Mouse (Mus musculus) liver, embryonic 11.5 days (tissue): Measurements from ENCODE around the gene Slc20a1. TPM values are rescaled to one million over a fixed set of nuclear protein-coding genes. Genes with fewer than 3 reads are reported as not detected.

Experiments
- ATAC-seq: fragments of 200-750 bp; cut with Nextera tagmentation; replicated peaks from 2 replicates; pipeline ENCODE4 v1.8.0; 2017; ENCODE audit warnings: moderate number of reproducible peaks, mild to moderate bottlenecking, moderate TSS enrichment, moderate library complexity; ENCODE audit not compliant: low FRiP score
- DNase-seq: peaks from one replicate; pipeline ENCODE4 v3.0.0-alpha.2; 2017; ENCODE audit warnings: low spot score
- H3K27ac ChIP-seq: fragments of 300-500 bp; sonication (generic); 2 replicates; pipeline ENCODE4 v1.5.1; 2014; ENCODE audit warnings: mild to moderate bottlenecking, low read depth, low read length, control low read depth
- H3K27me3 ChIP-seq: fragments of 300-500 bp; sonication (generic); replicated peaks from 2 replicates; pipeline ENCODE4 v1.6.1; 2014; ENCODE audit warnings: low read length, mixed read lengths; ENCODE audit not compliant: control insufficient read depth, insufficient read depth
- H3K36me3 ChIP-seq: fragments of 300-500 bp; sonication (generic); 2 replicates; pipeline ENCODE4 v1.6.1; 2014; ENCODE audit warnings: mild to moderate bottlenecking, low read length, moderate library complexity, mixed read lengths; ENCODE audit not compliant: control insufficient read depth, insufficient read depth
- H3K4me1 ChIP-seq: fragments of 300-500 bp; sonication (generic); replicated peaks from 2 replicates; pipeline ENCODE4 v1.6.1; 2014; ENCODE audit warnings: low read length, mixed read lengths; ENCODE audit not compliant: control insufficient read depth, insufficient read depth
- H3K4me2 ChIP-seq: fragments of 300-500 bp; sonication (generic); 2 replicates; pipeline ENCODE4 v1.6.1; 2014; ENCODE audit warnings: mild to moderate bottlenecking, control low read depth, moderate library complexity
- H3K4me3 ChIP-seq: fragments of 300-500 bp; sonication (generic); 2 replicates; pipeline ENCODE4 v1.5.1; 2014; ENCODE audit warnings: low read depth, low read length, control low read depth
- H3K9ac ChIP-seq: fragments of 300-500 bp; sonication (generic); 2 replicates; pipeline ENCODE4 v1.6.1; 2014; ENCODE audit warnings: low read depth, low read length, control low read depth
- H3K9me3 ChIP-seq: fragments of 300-500 bp; sonication (generic); 2 replicates; pipeline ENCODE4 v1.6.1; 2016; ENCODE audit warnings: low read length, inconsistent platforms, mixed read lengths; ENCODE audit not compliant: control insufficient read depth
- WGBS: fragments of 180-500 bp; shearing (Covaris S2); extraction: QIAGEN DNeasy Blood & Tissue Kit; methylation state at CpG from one replicate; pipeline ENCODE4 v1.1.7; 2014; 5-methylcytosine and 5-hydroxymethylcytosine counted together
- polyA plus RNA-seq: library from polyadenylated mRNA; unstranded; fragments of >200 nt; fragmentation: Nextera tagmentation; extraction: Ambion mirVana; gene quantifications from 2 replicates; pipeline ENCODE4 v1.2.1, GENCODE M21; 2014

Gene Slc20a1
- polyA plus RNA-seq, 1 experiment from 2014 or later, result 71.8 TPM

- Histone ChIP-seq H3K4me1 (peaks cover 13% of the 10 kb centered on the region), H3K9me3 (no peaks in the 10 kb centered on the region), H3K36me3 (peaks cover 17% of the 10 kb centered on the region), H3K4me2 (no peak overlapping the region), H3K27me3 (no peaks in the 10 kb centered on the region), H3K27ac (peak overlapping the region; percentile 71), H3K9ac (0 out of 2 replicates have a peak overlapping the region, but pooled peaks have one; percentile 39), H3K4me3 (no peak overlapping the region)
- no peak for DNase-seq
- peak; percentile 98 for ATAC-seq
- 35% methylated on average over 5 of the region's 5 CpGs for WGBS
These were observed 16.2 kb downstream of the Slc20a1 start for GRCm38 (mm10) chr2:129214774-129215173.

GRCm38 (mm10) chr2:129217612-129218185, 19.1 kb downstream of the Slc20a1 start:
- no peak overlapping the region for H3K4me3 ChIP-seq
- WGBS, result 82% methylated on average over 9 of the region's 9 CpGs
- H3K9ac ChIP-seq, result no peak overlapping the region
- no peak overlapping the region for H3K4me2 ChIP-seq
- H3K9me3 ChIP-seq, result no peaks in the 10 kb centered on the region
- DNase-seq (no peak), ATAC-seq (no peak)
- H3K36me3 ChIP-seq, result no peaks in the 10 kb centered on the region
- peaks cover 13% of the 10 kb centered on the region for H3K4me1 ChIP-seq
- H3K27me3 ChIP-seq, result no peaks in the 10 kb centered on the region
- H3K27ac ChIP-seq, result no peak overlapping the region

- Histone ChIP-seq H3K27me3 (no peaks in the 10 kb centered on the region), H3K9ac (no peak overlapping the region), H3K4me3 (no peak overlapping the region), H3K36me3 (no peaks in the 10 kb centered on the region), H3K9me3 (no peaks in the 10 kb centered on the region), H3K27ac (no peak overlapping the region), H3K4me1 (peaks cover 13% of the 10 kb centered on the region), H3K4me2 (no peak overlapping the region)
- DNase-seq, result no peak
- WGBS, result 82% methylated on average over 4 of the region's 4 CpGs
- no peak for ATAC-seq
These were observed 20.1 kb downstream of the Slc20a1 start for GRCm38 (mm10) chr2:129218537-129219105.

- H3K4me3 ChIP-seq, result no peak overlapping the region
- H3K9ac ChIP-seq, result no peak overlapping the region
- H3K4me2 ChIP-seq, result no peak overlapping the region
- H3K36me3 ChIP-seq, result no peaks in the 10 kb centered on the region
- 70% methylated on average over 9 of the region's 9 CpGs for WGBS
- no peak overlapping the region for H3K27ac ChIP-seq
- ATAC-seq (no peak), DNase-seq (no peak)
- H3K27me3 ChIP-seq, result no peaks in the 10 kb centered on the region
- no peaks in the 10 kb centered on the region for H3K9me3 ChIP-seq
- peaks cover 15% of the 10 kb centered on the region for H3K4me1 ChIP-seq
These were observed 22.6 kb downstream of the Slc20a1 start for GRCm38 (mm10) chr2:129221097-129221632.

- H3K9me3 ChIP-seq, result no peaks in the 10 kb centered on the region
- no peak overlapping the region for H3K4me3 ChIP-seq
- no peaks in the 10 kb centered on the region for H3K36me3 ChIP-seq
- DNase-seq, result no peak
- H3K27ac ChIP-seq, result peak overlapping the region; percentile 65
- ATAC-seq, result no peak
- no peak overlapping the region for H3K4me2 ChIP-seq
- H3K4me1 ChIP-seq, result peaks cover 24% of the 10 kb centered on the region
- no peak overlapping the region; the same call in 1 of the 2 replicates for H3K9ac ChIP-seq
- 81% methylated on average over 4 of the region's 4 CpGs for WGBS
- H3K27me3 ChIP-seq, result no peaks in the 10 kb centered on the region
These were observed 25.6 kb downstream of the Slc20a1 start for GRCm38 (mm10) chr2:129224178-129224577.

GRCm38 (mm10) chr2:129225251-129225819, 26.8 kb downstream of the Slc20a1 start:
- H3K36me3 ChIP-seq, result no peaks in the 10 kb centered on the region
- WGBS, result 83% methylated on average over 17 of the region's 17 CpGs
- H3K4me3 ChIP-seq, result no peak overlapping the region
- H3K9ac ChIP-seq, result 0 out of 2 replicates have a peak overlapping the region, but pooled peaks have one; percentile 39
- no peaks in the 10 kb centered on the region for H3K9me3 ChIP-seq
- DNase-seq, result no peak
- H3K27me3 ChIP-seq, result no peaks in the 10 kb centered on the region
- peak overlapping the region; percentile 98 for H3K27ac ChIP-seq
- peaks cover 27% of the 10 kb centered on the region for H3K4me1 ChIP-seq
- ATAC-seq, result no peak
- H3K4me2 ChIP-seq, result peak overlapping the region; percentile 45

GRCm38 (mm10) chr2:129226296-129226851, 27.8 kb downstream of the Slc20a1 start:
- DNase-seq (peak; percentile 73), ATAC-seq (peak; percentile 96)
- Histone ChIP-seq H3K36me3 (no peaks in the 10 kb centered on the region), H3K27me3 (no peaks in the 10 kb centered on the region), H3K9me3 (no peaks in the 10 kb centered on the region), H3K4me2 (peak overlapping the region; percentile 45), H3K27ac (peak overlapping the region; percentile 98), H3K9ac (peak overlapping the region; percentile 71), H3K4me3 (no peak overlapping the region), H3K4me1 (peaks cover 31% of the 10 kb centered on the region)
- WGBS, result 24% methylated on average over 11 of the region's 11 CpGs

- peak overlapping the region; percentile 40 for H3K4me2 ChIP-seq
- peaks cover 34% of the 10 kb centered on the region for H3K4me1 ChIP-seq
- H3K9me3 ChIP-seq, result no peaks in the 10 kb centered on the region
- 59% methylated on average over 7 of the region's 7 CpGs for WGBS
- no peak for DNase-seq
- H3K4me3 ChIP-seq, result no peak overlapping the region
- H3K36me3 ChIP-seq, result no peaks in the 10 kb centered on the region
- H3K9ac ChIP-seq, result peak overlapping the region; percentile 71
- ATAC-seq, result no peak
- H3K27me3 ChIP-seq, result no peaks in the 10 kb centered on the region
- peak overlapping the region; percentile 98 for H3K27ac ChIP-seq
These were observed 28.5 kb downstream of the Slc20a1 start for GRCm38 (mm10) chr2:129227011-129227529.
